Mouse (Mus musculus) limb, embryonic 11.5 days (tissue): ENCODE data around the gene Hoxb5. TPM values are rescaled to one million over a fixed set of nuclear protein-coding genes. Genes with fewer than 3 reads are reported as not detected.

ENCODE experiments used
- ATAC-seq: fragments of 200-750 bp; cut with Nextera tagmentation; 2 replicates; pipeline ENCODE4 v1.8.0; 2017; ENCODE audit warnings: low read depth; ENCODE audit not compliant: insufficient number of reproducible peaks, low FRiP score, low TSS enrichment
- DNase-seq: peaks from one replicate; pipeline ENCODE4 v3.0.0-alpha.2; 2015; ENCODE audit warnings: low spot score
- H3K27ac ChIP-seq: fragments of 300-500 bp; sonication (generic); replicated peaks from 2 replicates; pipeline ENCODE4 v1.5.1; 2014; ENCODE audit warnings: low read depth, mild to moderate bottlenecking, low read length
- H3K27me3 ChIP-seq: fragments of 300-500 bp; sonication (generic); 2 replicates; pipeline ENCODE4 v1.6.1; 2014; ENCODE audit warnings: mild to moderate bottlenecking, low read length, mixed read lengths; ENCODE audit not compliant: control insufficient read depth, insufficient read depth
- H3K36me3 ChIP-seq: fragments of 300-500 bp; sonication (generic); 2 replicates; pipeline ENCODE4 v1.6.1; 2014; ENCODE audit warnings: mild to moderate bottlenecking, low read length, moderate library complexity, mixed read lengths; ENCODE audit not compliant: control insufficient read depth, insufficient read depth
- H3K4me1 ChIP-seq: fragments of 300-500 bp; sonication (generic); 2 replicates; pipeline ENCODE4 v1.6.1; 2014; ENCODE audit warnings: low read length, mixed read lengths; ENCODE audit not compliant: control insufficient read depth, insufficient read depth
- H3K4me2 ChIP-seq: fragments of 300-500 bp; sonication (generic); 2 replicates; pipeline ENCODE4 v1.6.1; 2014; ENCODE audit warnings: low read depth, mild to moderate bottlenecking, moderate library complexity; ENCODE audit not compliant: severe bottlenecking
- H3K4me3 ChIP-seq: fragments of 300-500 bp; sonication (generic); 2 replicates; pipeline ENCODE4 v1.5.1; 2014; ENCODE audit warnings: low read depth, low read length
- H3K9ac ChIP-seq: fragments of 300-500 bp; sonication (generic); 2 replicates; pipeline ENCODE4 v1.6.1; 2014; ENCODE audit warnings: mild to moderate bottlenecking, low read length
- H3K9me3 ChIP-seq: fragments of 300-500 bp; sonication (generic); 2 replicates; pipeline ENCODE4 v1.6.1; 2016; ENCODE audit warnings: low read length; ENCODE audit not compliant: control insufficient read depth
- WGBS: fragments of 180-500 bp; shearing (Covaris S2); extraction: QIAGEN DNeasy Blood & Tissue Kit; methylation state at CpG from one replicate; pipeline ENCODE4 v1.1.7; 2014; 5-methylcytosine and 5-hydroxymethylcytosine counted together
- polyA plus RNA-seq: library from polyadenylated mRNA; unstranded; fragments of >200 nt; fragmentation: Nextera tagmentation; extraction: Ambion mirVana; gene quantifications from 2 replicates; pipeline ENCODE4 v1.2.1, GENCODE M21; 2014

Gene Hoxb5
- polyA plus RNA-seq, 1 experiment from 2014 or later = 2.1 TPM

DNA sequence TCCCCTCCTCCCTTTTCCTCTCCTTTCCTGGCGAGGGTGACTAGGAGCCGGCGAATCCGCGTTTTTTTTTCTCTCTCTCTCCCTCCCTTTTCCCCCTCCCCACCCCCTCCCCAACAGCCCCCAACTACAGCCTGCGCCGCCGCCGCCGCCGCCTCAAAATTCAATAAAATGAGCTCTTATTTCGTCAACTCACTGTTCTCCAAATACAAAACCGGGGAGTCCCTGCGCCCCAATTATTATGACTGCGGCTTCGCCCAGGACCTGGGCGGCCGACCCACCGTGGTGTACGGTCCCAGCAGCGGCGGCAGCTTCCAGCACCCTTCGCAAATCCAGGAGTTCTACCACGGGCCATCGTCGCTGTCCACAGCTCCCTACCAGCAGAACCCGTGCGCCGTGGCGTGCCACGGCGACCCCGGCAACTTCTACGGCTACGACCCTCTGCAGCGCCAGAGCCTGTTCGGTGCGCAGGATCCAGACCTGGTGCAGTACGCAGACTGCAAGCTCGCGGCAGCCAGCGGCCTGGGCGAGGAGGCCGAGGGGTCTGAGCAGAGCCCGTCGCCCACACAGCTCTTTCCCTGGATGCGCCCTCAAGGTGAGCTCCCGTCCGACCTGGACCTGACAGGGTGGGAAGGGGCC is 20.2 kb upstream of the Hoxb5 start:
- ATAC-seq = no peak
- under 1% methylated on average over 49 of the region's 49 CpGs for WGBS
- Histone ChIP-seq H3K27me3 (peaks cover 80% of the 10 kb centered on the region), H3K9me3 (no peaks in the 10 kb centered on the region), H3K9ac (peak overlapping the region; percentile 23; the same call in 1 of the 2 replicates), H3K4me3 (peak overlapping the region; percentile 18), H3K36me3 (no peaks in the 10 kb centered on the region), H3K27ac (no peak overlapping the region), H3K4me2 (peak overlapping the region; percentile 64), H3K4me1 (peaks cover 17% of the 10 kb centered on the region; the same call in 1 of the 2 replicates)
- DNase-seq = peak; percentile 81

DNA sequence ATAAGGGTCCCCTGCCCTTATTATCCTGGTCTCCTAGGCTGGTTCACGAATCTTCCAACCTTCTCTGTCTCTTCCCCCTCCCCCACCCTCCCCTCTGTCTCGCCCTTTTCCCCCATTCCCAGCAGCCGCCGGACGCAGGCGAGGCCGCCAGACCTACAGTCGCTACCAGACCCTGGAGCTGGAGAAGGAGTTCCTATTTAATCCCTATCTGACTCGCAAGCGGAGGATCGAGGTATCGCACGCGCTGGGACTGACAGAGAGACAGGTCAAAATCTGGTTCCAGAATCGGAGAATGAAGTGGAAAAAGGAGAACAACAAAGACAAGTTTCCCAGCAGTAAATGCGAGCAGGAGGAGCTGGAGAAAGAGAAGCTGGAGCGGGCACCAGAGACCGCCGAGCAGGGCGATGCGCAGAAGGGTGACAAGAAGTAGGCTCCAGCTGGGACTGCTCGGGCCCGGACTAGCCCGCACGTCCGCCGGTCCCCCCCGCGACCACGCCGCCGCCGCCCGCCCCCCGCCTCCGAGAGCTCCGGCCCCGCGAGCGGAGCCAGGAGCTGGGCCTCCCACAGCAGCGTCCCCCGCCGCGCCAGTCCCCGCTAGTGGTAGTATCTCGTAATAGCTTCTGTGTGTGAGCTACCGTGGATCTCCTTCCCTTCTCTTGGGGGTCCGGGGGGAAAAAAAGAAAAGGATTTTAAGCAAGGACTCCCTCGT is 18.9 kb upstream of the Hoxb5 start:
- ATAC-seq (no peak), DNase-seq (no peak)
- peak overlapping the region; percentile 64 for H3K4me2 ChIP-seq
- H3K9ac ChIP-seq = peak overlapping the region; percentile 56
- no peaks in the 10 kb centered on the region for H3K9me3 ChIP-seq
- under 1% methylated on average over 49 of the region's 49 CpGs for WGBS
- H3K27me3 ChIP-seq = peaks cover 81% of the 10 kb centered on the region
- peak overlapping the region; percentile 22; the same call in 1 of the 2 replicates for H3K27ac ChIP-seq
- peaks cover 17% of the 10 kb centered on the region; the same call in 1 of the 2 replicates for H3K4me1 ChIP-seq
- no peaks in the 10 kb centered on the region for H3K36me3 ChIP-seq
- H3K4me3 ChIP-seq = peak overlapping the region; percentile 31

DNA sequence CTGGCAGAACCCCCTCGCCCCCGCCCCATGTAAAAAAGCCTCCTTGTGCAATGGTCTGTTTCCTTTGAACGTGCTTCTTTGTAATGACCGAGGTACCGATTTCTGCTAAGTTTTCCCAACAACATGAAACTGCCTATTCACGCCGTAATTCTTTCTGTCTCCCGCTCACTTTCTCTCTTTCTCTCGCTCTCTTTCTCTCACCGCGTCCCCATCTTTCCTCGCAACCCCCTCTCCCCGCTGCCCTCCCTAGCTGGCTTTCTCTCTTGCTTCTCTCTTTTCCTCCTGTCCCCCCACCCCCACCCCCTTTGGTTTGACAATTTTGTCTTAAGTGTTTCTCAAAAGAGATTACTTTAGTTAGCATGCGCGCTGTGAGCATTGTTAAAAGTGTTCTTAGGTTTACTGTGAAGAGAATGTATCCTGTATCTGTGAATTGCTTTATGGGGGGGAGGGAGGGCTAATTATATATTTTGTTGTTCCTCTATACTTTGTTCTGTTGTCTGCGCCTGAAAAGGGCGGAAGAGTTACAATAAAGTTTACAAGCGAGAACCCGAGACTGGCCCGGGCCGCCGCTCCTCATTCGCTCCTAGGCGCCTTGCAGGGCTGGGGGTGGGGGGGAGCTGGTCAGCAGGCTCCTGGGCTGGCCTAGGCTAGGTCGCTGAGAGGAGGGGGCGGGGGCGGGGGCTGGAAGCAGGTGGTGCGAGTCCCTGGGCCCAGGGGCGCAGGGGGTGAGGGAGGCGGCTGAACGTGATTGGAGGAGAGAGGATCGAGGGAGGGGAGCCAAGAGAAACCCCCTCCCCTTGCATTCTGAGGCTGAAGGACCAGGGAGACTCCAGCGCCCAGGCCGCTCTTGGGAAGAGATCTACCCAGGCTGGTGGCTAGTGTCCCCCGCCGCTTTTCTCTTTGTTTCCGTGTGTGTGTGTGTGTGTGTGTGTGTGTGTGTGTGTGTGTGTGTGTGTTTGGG is 18.1 kb upstream of the Hoxb5 start:
- H3K27me3 ChIP-seq = peaks cover 77% of the 10 kb centered on the region
- peak overlapping the region; percentile 56 for H3K9ac ChIP-seq
- H3K4me3 ChIP-seq = peak overlapping the region; percentile 35
- DNase-seq (peak; percentile 79), ATAC-seq (peak; percentile 67; the same call in 1 of the 2 replicates)
- no peaks in the 10 kb centered on the region for H3K36me3 ChIP-seq
- H3K4me1 ChIP-seq = peaks cover 17% of the 10 kb centered on the region; the same call in 1 of the 2 replicates
- H3K4me2 ChIP-seq = peak overlapping the region; percentile 64
- no peak overlapping the region for H3K27ac ChIP-seq
- H3K9me3 ChIP-seq = no peaks in the 10 kb centered on the region
- WGBS = under 1% methylated on average over 37 of the region's 37 CpGs

DNA sequence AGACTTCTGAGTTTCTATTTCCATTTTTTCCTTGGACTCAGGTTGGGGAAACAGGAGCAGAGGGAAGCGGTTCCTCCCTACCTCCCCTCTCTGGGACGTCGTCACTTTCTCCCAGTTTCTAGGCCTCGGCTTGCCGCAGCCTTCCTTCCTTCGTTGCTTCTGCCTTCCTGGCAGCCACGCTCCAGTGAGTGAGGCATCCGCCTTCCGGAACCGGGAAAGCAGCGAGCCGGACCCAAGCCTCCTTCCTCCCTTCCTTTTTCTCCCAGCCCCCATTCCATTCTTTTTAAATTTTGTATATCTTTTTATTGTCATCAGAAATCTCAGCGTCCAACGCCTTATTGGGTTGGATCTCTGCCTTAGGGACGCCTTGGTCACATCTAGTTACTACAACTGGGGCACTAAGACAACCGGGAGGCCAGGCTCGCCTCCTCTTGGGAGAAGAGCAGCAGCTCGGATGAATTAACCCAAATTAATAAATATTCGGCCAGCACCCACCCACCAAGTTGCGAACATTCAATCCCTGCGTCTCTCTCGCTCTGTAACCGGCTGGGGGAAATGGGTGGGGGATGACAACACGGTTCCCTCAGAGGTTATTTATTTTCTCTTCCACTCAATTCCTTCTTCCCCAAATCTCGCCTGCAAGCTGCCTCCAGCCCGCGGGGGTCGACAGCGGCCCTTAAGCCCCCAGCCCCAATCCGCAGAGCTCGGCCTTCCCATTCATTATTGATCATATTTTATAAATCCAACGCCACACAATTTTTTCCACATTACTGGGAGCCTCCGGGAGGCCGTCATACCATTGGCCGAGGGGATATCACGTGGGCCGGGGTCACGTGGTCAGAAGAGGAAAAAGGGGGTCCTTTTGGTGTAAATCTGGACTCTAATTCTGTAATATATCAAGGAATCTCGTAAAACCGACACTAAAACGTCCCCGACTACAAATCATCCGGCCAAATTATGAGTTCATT is 17.1 kb upstream of the Hoxb5 start, which contains the start of gene Hoxb7:
Hoxb7 (plus strand) TSS at position 853 of the 968 bp plus-strand sequence.
- under 1% methylated on average over 43 of the region's 43 CpGs for WGBS
- Histone ChIP-seq H3K9ac (peak within 1 kb of the TSS; percentile 46), H3K9me3 (no peaks in the 10 kb centered on the region), H3K36me3 (no peaks in the 10 kb centered on the region), H3K4me2 (peak within 1 kb of the TSS; percentile 64), H3K4me1 (peaks cover 17% of the 10 kb centered on the region; the same call in 1 of the 2 replicates), H3K4me3 (peak within 1 kb of the TSS; percentile 35), H3K27ac (no peak within 1 kb of the TSS; the same call in 1 of the 2 replicates), H3K27me3 (peaks cover 75% of the 10 kb centered on the region)
- DNase-seq (no peak), ATAC-seq (no peak; the same call in 1 of the 2 replicates)

DNA sequence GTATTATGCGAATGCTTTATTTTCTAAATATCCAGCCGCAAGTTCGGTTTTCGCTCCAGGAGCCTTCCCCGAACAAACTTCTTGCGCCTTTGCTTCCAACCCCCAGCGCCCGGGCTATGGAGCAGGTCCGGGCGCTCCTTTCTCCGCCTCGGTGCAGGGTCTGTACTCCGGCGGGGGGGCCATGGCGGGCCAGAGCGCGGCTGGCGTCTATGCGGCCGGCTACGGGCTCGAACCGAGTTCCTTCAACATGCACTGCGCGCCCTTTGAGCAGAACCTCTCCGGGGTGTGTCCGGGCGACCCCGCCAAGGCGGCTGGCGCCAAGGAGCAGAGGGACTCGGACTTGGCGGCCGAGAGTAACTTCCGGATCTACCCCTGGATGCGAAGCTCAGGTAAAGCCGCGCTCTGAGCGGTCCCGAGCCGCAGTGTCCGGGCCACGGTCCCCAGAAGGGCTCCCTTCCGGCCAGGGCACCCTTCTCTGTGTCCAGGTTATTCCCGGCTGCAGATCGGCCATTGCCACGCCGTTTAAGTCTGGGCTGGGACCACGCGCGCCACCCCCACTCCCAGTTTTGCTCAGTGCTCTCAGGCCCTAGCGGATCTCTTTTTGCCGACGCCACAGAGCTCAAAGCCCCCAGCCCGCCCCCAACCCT is 16.3 kb upstream of the Hoxb5 start:
- peak overlapping the region; percentile 64 for H3K4me2 ChIP-seq

DNA sequence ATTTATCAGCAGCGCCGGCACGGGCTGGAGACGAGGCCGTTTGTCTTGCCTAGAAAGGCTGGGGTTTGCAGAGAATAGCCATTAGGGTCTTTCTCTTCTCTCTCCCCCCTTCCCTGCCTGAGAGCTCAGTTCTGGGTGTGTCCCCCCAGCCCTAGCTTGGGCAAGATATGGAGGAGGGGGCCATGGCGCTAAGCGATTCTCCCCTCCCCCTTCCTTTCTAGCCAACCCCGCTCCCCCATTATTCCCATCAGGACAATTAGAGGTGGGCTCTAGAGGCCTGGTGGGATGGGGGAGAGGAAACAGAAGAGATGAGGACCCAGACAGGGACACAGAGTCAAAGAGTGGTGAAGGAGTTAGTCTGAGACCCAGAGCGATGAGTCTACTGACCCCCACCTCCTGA is 15.7 kb upstream of the Hoxb5 start:
- ATAC-seq (no peak), DNase-seq (no peak)
- peaks cover 75% of the 10 kb centered on the region for H3K27me3 ChIP-seq
- no peak overlapping the region; the same call in 1 of the 2 replicates for H3K27ac ChIP-seq
- no peaks in the 10 kb centered on the region for H3K36me3 ChIP-seq
- peak overlapping the region; percentile 46; the same call in 1 of the 2 replicates for H3K9ac ChIP-seq
- H3K9me3 ChIP-seq = no peaks in the 10 kb centered on the region
- H3K4me1 ChIP-seq = peaks cover 14% of the 10 kb centered on the region; the same call in 1 of the 2 replicates
- 0% methylated on average over 9 of the region's 9 CpGs for WGBS
- peak overlapping the region; percentile 35 for H3K4me3 ChIP-seq
- H3K4me2 ChIP-seq = peak overlapping the region; percentile 64

More for the DNA sequence above, 16.3 kb upstream of the Hoxb5 start:
- WGBS = under 1% methylated on average over 55 of the region's 55 CpGs
- Histone ChIP-seq H3K4me1 (peaks cover 14% of the 10 kb centered on the region; the same call in 1 of the 2 replicates), H3K4me3 (peak overlapping the region; percentile 35), H3K27ac (no peak overlapping the region; the same call in 1 of the 2 replicates), H3K9me3 (no peaks in the 10 kb centered on the region), H3K27me3 (peaks cover 73% of the 10 kb centered on the region), H3K9ac (peak overlapping the region; percentile 46), H3K36me3 (no peaks in the 10 kb centered on the region)
- no peak for ATAC-seq
- no peak for DNase-seq
